Mouse (Mus musculus) liver, embryonic 15.5 days (tissue): Measurements from ENCODE around the gene Cenpn. TPM values are rescaled to one million over a fixed set of nuclear protein-coding genes. Genes with fewer than 3 reads are reported as not detected.

Source experiments
- ATAC-seq: fragments of 200-750 bp; cut with Nextera tagmentation; 2 replicates; pipeline ENCODE4 v1.8.0; 2017; ENCODE audit warnings: moderate number of reproducible peaks, mild to moderate bottlenecking, moderate library complexity; ENCODE audit not compliant: insufficient read depth
- H3K27ac ChIP-seq: fragments of 300-500 bp; sonication (generic); replicated peaks from 2 replicates; pipeline ENCODE4 v1.5.1; 2015; ENCODE audit warnings: mild to moderate bottlenecking, inconsistent platforms
- H3K27me3 ChIP-seq: fragments of 300-500 bp; sonication (generic); 2 replicates; pipeline ENCODE4 v1.6.1; 2015; ENCODE audit warnings: mild to moderate bottlenecking, inconsistent platforms
- H3K36me3 ChIP-seq: fragments of 300-500 bp; sonication (generic); replicated peaks from 2 replicates; pipeline ENCODE4 v1.6.1; 2015; ENCODE audit warnings: moderate library complexity, mild to moderate bottlenecking, inconsistent platforms
- H3K4me1 ChIP-seq: fragments of 300-500 bp; sonication (generic); replicated peaks from 2 replicates; pipeline ENCODE4 v1.6.1; 2015; ENCODE audit warnings: inconsistent platforms
- H3K4me2 ChIP-seq: fragments of 300-500 bp; sonication (generic); 2 replicates; pipeline ENCODE4 v1.6.1; 2015; ENCODE audit warnings: moderate library complexity, mild to moderate bottlenecking, inconsistent platforms
- H3K4me3 ChIP-seq: fragments of 300-500 bp; sonication (generic); replicated peaks from 2 replicates; pipeline ENCODE4 v1.5.1; 2015; ENCODE audit warnings: mild to moderate bottlenecking, inconsistent platforms
- H3K9ac ChIP-seq: fragments of 300-500 bp; sonication (generic); 2 replicates; pipeline ENCODE4 v1.6.1; 2015; ENCODE audit warnings: moderate library complexity, mild to moderate bottlenecking, inconsistent platforms
- H3K9me3 ChIP-seq: fragments of 300-500 bp; sonication (generic); replicated peaks from 2 replicates; pipeline ENCODE4 v1.6.1; 2016; ENCODE audit warnings: inconsistent platforms
- WGBS: fragments of 180-500 bp; shearing (Covaris S2); methylation state at CpG from one replicate; pipeline ENCODE4 v1.1.7; 2015; ENCODE audit warnings: mixed read lengths; ENCODE audit not compliant: insufficient replicate concordance; 5-methylcytosine and 5-hydroxymethylcytosine counted together
- polyA plus RNA-seq: library from polyadenylated mRNA; unstranded; fragments of >200 nt; fragmentation: Nextera tagmentation; extraction: Ambion mirVana; gene quantifications from 2 replicates; pipeline ENCODE4 v1.2.1, GENCODE M21; 2015

The Cenpn gene
- polyA plus RNA-seq, 1 experiment from 2014 or later: 24.8 TPM

DNA sequence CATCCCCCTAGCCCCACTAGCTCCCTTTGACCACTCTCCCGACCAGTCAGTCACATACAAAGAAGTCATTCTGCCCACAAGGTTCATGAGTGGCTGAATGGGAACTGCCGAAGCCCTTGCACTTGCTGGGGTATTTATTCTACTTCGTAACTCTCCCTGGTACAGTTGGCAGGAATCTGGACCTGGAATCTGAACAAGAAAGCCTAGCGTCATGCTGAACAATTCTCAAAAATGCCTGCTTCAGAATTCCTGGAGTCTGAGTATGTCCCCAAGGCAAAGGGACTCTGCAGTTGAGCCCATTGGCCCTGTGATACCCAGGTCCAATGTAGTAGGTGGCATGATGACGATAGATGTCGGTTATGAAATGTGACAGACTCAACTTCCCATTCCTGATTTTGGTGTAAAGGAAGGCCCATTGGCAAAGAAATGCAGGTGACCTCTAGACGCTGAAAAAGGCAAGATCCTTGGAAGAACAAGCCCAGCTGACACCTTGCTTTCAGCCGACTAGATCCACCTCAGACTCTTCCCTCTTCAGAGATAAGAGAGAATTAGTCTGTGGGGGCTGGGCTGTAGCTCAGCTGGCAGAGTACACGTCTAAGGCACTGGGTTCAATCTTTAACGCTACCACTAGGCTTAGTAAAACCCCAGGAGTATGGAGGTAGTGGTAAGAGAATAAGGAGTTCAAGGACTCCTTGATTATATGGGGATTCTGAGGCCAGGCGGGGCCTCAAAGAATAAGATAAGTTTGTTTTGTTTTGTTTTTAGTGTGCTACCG lies 20.9 kb downstream of the Cenpn start:
- ATAC-seq: 0 out of 2 replicates have a peak, but pooled peaks have one; percentile 23
- Histone ChIP-seq H3K9ac (no peak overlapping the region), H3K4me3 (peak overlapping the region; percentile 97), H3K27ac (peak overlapping the region; percentile 24; the same call in 1 of the 2 replicates), H3K4me2 (peak overlapping the region; percentile 97), H3K36me3 (peaks cover 31% of the 10 kb centered on the region), H3K9me3 (no peaks in the 10 kb centered on the region), H3K4me1 (peaks cover 46% of the 10 kb centered on the region), H3K27me3 (no peaks in the 10 kb centered on the region)
- 52% methylated on average over 12 of the region's 12 CpGs for WGBS

DNA sequence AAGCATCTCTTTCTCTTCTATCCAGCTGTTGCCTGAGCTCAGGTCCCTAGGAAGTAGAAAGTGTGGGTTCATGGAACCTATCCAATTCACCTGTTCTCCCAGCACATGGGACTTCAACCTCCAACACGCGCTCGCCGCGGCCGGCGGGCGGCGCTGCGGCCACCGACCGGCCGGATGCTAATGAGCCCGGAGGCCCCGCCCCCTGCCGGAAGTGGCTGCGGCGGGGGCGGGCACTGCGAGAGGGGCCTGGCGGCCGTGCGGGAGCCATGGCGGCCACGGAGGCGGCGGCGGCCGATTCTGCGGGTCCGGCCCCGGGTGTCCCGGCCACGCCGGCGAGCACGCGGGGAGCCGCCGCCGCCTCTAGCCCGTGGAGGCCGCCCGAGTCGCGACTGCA lies 21.6 kb downstream of the Cenpn start, which contains the start of gene Atmin:
Atmin (plus strand) TSS at position 233 of the 394 bp plus-strand sequence.
- H3K36me3 ChIP-seq: peaks cover 24% of the 10 kb centered on the region
- H3K4me1 ChIP-seq: peaks cover 53% of the 10 kb centered on the region
- ATAC-seq: peak; percentile 85
- peak within 1 kb of the TSS; percentile 97 for H3K4me3 ChIP-seq
- H3K27ac ChIP-seq: peak within 1 kb of the TSS; percentile 38; the same call in 1 of the 2 replicates
- peak within 1 kb of the TSS; percentile 88 for H3K9ac ChIP-seq
- no peaks in the 10 kb centered on the region for H3K9me3 ChIP-seq
- H3K4me2 ChIP-seq: peak within 1 kb of the TSS; percentile 97
- H3K27me3 ChIP-seq: no peaks in the 10 kb centered on the region
- under 1% methylated on average over 36 of the region's 46 CpGs for WGBS

DNA sequence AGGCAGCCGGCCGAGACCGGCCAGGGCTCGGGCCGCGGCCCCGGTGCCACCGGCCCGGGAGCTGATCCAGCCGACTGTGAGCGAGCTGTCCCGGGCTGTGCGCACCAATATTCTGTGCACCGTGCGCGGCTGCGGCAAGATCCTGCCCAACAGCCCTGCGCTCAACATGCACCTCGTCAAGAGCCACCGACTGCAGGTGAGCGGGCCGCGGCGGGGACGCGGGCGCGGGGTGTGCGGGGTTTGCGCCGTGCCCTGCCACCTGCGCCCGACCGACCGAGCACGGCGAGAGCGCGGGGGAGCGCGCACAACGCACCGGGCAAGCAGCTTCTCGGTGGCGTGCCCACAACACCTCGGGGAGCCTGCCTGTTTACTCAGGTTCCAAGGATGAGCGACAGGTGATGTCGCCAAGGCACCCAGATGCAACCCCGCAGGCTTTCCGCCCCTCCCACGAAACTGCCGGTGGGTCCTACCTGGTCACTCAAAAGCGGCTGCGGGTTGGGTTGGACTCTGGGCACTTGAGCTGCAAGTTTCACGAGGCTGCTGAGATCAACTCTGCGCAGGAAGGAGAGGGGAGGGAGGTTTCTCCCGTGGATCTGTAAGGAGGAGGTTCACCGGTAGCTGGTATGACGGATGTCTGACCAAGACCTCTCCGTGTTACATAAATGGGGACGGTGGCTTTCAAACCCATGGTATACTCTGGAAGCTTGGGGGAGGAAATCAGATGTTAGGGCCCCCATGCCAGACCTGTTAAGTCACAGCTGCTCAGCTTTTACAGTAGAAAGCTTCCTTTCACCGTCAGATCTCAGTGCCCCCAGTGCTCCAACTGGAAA lies 22.2 kb downstream of the Cenpn start:
- ATAC-seq: peak; percentile 56
- peak overlapping the region; percentile 97 for H3K4me2 ChIP-seq
- peak overlapping the region; percentile 97 for H3K4me3 ChIP-seq
- no peaks in the 10 kb centered on the region for H3K27me3 ChIP-seq
- no peaks in the 10 kb centered on the region for H3K9me3 ChIP-seq
- WGBS: under 1% methylated on average over 62 of the region's 62 CpGs
- 0 out of 2 replicates have a peak overlapping the region, but pooled peaks have one; percentile 38 for H3K27ac ChIP-seq
- H3K9ac ChIP-seq: peak overlapping the region; percentile 88
- H3K36me3 ChIP-seq: peaks cover 18% of the 10 kb centered on the region
- H3K4me1 ChIP-seq: peaks cover 53% of the 10 kb centered on the region

DNA sequence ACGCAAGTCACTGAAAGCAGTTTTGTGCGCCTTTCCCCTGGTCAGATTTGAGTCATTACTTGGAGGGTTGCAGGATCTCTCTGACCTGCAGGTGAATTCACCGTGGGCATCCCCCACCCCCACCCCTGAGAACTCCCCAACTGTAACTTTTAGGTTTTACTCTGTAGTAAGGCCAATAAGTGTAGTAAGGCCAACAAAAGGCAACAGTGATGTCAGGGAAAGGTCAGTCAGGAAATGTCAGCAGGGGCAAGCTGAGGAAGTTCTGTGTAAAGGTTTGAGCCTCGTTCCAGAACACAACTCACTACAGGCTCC lies 22.8 kb downstream of the Cenpn start:
- H3K9ac ChIP-seq: peak overlapping the region; percentile 88
- no peaks in the 10 kb centered on the region for H3K27me3 ChIP-seq
- H3K4me1 ChIP-seq: peaks cover 53% of the 10 kb centered on the region
- peaks cover 15% of the 10 kb centered on the region for H3K36me3 ChIP-seq
- WGBS: 9% methylated on average over 4 of the region's 4 CpGs
- no peaks in the 10 kb centered on the region for H3K9me3 ChIP-seq
- no peak for ATAC-seq
- H3K4me2 ChIP-seq: peak overlapping the region; percentile 97
- H3K27ac ChIP-seq: peak overlapping the region; percentile 70; the same call in 1 of the 2 replicates
- H3K4me3 ChIP-seq: peak overlapping the region; percentile 97

DNA sequence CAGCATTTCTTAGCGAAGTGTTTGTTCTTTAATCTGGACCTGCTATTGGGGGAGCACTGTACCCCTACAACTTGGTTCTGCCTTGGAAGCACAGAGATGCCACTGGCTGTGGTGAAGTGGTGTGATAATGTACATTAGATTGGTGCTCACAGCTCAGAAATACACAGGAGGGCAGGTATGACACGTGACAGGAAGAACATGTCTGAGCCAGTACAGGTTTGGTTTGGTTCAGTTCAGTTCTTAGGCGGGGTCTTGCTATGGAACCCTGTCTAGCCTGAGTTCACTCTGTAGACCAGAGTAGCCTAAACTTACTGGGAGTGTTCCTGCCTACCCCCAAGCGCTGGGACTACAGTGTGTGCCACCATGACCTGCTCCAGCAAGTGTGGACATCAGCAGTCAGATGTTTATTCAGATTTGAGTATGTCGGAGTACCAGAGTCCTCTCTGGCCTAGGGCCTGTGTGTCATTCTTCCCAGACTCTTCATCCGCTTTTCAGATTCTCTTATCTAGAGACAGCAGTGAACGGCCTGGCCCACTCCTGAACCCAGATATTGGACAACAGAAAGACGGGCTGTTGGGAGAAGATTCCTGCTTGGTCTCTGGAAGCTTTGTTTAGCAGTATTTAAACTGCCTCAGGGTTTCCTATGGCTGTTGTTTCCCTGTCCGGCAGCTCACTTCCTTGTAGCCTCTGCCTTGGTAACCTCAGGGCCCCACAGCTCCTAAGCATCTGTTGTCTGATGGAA lies 23.8 kb downstream of the Cenpn start:
- H3K4me2 ChIP-seq: peak overlapping the region; percentile 97
- peak overlapping the region; percentile 70 for H3K27ac ChIP-seq
- peaks cover 53% of the 10 kb centered on the region for H3K4me1 ChIP-seq
- H3K9me3 ChIP-seq: no peaks in the 10 kb centered on the region
- WGBS: 35% methylated on average over 9 of the region's 9 CpGs
- peaks cover 10% of the 10 kb centered on the region; the same call in 1 of the 2 replicates for H3K36me3 ChIP-seq
- peak overlapping the region; percentile 4; the same call in 1 of the 2 replicates for H3K4me3 ChIP-seq
- no peaks in the 10 kb centered on the region for H3K27me3 ChIP-seq
- peak; percentile 55 for ATAC-seq
- no peak overlapping the region for H3K9ac ChIP-seq

DNA sequence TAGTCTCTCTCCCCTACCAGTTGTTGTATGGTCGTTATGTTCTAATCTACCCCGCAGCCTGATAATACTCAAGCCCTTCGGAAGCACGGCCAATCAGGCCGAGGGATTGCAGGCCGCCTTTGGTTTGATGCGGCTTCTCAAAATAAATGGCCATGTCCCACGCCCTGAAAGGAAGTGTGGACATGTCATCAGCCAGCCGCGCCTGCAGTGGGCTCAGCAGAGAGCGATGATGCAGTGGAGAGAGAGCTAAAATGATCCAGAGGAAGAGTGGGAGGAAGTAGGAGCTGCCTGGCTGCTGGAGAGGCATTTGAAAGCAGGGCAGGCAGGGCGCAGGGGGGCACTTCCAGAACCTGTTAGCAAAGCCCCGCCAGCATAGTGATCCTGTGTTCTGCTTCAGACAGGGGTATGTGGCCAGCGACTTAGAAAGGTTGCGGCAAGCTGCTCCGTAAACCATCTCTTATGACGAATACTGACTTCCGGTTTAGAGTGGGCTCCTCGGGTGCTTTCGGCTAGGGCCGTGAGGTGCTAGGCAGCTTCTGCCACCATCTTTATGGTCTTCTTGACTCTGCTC lies 24.8 kb downstream of the Cenpn start:
- WGBS: 24% methylated on average over 21 of the region's 21 CpGs
- ATAC-seq: no peak
- H3K27ac ChIP-seq: peak overlapping the region; percentile 70
- peak overlapping the region; percentile 41 for H3K4me3 ChIP-seq
- no peaks in the 10 kb centered on the region for H3K36me3 ChIP-seq
- H3K4me1 ChIP-seq: peaks cover 55% of the 10 kb centered on the region
- H3K9ac ChIP-seq: peak overlapping the region; percentile 1
- H3K27me3 ChIP-seq: no peaks in the 10 kb centered on the region
- H3K4me2 ChIP-seq: peak overlapping the region; percentile 97
- H3K9me3 ChIP-seq: no peaks in the 10 kb centered on the region

DNA sequence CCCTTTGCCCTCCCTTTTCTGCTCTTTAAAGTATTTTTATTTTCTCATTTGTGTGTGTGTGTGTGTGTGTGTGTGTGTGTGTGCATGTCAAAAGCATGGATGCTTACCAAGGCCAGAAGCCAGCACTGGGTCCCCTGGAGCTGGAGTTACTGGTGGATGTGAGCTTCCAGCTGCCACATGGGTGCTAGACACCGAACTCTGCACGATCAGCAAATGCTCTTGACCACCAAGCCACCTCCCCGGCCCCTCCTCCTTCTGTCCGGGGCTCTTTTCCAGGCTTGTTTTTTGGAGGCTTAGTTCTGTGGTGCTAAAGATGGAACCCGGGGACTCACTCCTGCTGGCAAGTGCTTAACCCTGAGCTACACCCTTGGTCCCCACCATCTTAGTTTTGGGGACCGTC lies 25.3 kb downstream of the Cenpn start:
- no peak for ATAC-seq
- Histone ChIP-seq H3K4me1 (peaks cover 56% of the 10 kb centered on the region), H3K36me3 (no peaks in the 10 kb centered on the region), H3K27me3 (no peaks in the 10 kb centered on the region), H3K9me3 (no peaks in the 10 kb centered on the region), H3K4me3 (peak overlapping the region; percentile 41), H3K4me2 (peak overlapping the region; percentile 97), H3K27ac (peak overlapping the region; percentile 70), H3K9ac (peak overlapping the region; percentile 1)
- 48% methylated on average over 6 of the region's 6 CpGs for WGBS

DNA sequence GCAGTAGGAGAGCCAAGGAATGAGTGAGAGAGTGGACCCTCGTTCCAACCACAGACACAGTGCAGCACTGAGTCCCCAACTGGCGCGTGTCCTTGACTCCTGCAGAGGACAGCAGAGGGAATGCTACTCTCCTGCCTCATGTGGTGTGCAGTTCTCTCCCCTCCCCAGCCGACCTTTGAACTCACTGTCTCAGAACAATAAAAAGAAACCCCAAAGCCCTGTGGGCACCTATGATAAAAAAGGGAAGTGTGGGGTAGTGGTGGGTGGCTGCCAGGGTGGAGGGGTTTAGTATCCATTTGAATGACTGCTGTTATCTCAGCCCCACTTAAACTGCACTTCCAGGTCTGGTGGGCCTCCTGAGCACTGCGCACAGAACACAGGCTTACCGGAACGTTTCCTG lies 26.1 kb downstream of the Cenpn start:
- no peaks in the 10 kb centered on the region for H3K9me3 ChIP-seq
- no peak for ATAC-seq
- no peak overlapping the region for H3K27ac ChIP-seq
- H3K4me3 ChIP-seq: no peak overlapping the region
- H3K27me3 ChIP-seq: no peaks in the 10 kb centered on the region
- 25% methylated on average over 7 of the region's 7 CpGs for WGBS
- H3K4me2 ChIP-seq: 0 out of 2 replicates have a peak overlapping the region, but pooled peaks have one; percentile 16
- H3K4me1 ChIP-seq: peaks cover 52% of the 10 kb centered on the region
- no peak overlapping the region for H3K9ac ChIP-seq
- H3K36me3 ChIP-seq: no peaks in the 10 kb centered on the region

DNA sequence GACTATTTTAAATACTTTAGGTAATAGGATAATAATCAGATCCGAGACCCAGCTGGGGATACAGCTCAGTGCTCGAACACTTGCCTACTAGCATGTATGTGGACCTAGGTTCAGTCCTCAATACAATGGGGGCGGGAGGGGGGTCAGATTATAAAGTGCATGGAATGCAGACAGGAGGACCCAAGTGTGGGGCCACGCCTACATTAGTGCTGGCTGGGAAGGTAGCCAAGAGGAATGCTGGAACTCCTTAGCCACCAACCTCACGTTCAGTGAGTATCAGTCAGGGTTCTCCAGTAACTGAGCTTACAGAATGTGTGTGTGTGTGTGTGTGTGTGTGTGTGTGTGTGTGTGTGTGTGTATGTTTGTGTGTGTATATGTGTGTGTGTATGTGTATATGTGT lies 29.8 kb downstream of the Cenpn start:
- no peak overlapping the region for H3K4me3 ChIP-seq
- H3K27me3 ChIP-seq: no peaks in the 10 kb centered on the region
- no peak for ATAC-seq
- H3K4me2 ChIP-seq: no peak overlapping the region
- H3K4me1 ChIP-seq: peaks cover 18% of the 10 kb centered on the region
- H3K27ac ChIP-seq: no peak overlapping the region
- H3K9ac ChIP-seq: no peak overlapping the region
- H3K9me3 ChIP-seq: no peaks in the 10 kb centered on the region
- WGBS: 58% methylated on average over 5 of the region's 5 CpGs
- H3K36me3 ChIP-seq: peaks cover 30% of the 10 kb centered on the region

DNA sequence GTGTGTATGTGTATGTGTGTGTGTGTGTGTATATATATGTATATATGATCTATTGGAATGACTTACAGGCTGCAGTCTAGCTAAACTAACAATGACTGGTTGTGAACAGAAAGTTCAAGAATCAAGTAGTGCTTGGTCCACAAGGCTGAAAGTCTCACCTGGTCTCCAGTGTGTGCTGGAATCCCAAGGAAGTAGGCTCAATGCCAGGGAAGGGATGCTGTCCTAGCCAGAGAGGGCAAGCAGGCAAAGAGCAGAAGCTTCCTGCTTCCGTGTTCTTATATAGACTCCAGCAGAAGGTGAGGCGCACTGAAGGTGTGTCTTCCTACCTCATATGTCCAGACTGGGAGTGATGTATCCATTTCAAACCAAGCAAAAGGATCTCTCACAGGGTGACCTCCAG lies 30.2 kb downstream of the Cenpn start:
- Histone ChIP-seq H3K4me3 (no peak overlapping the region), H3K4me2 (no peak overlapping the region), H3K9ac (no peak overlapping the region), H3K36me3 (peaks cover 35% of the 10 kb centered on the region), H3K27ac (no peak overlapping the region), H3K27me3 (no peaks in the 10 kb centered on the region), H3K4me1 (peaks cover 14% of the 10 kb centered on the region), H3K9me3 (no peaks in the 10 kb centered on the region)
- WGBS: 72% methylated on average over 2 of the region's 2 CpGs
- no peak for ATAC-seq
